Mouse (Mus musculus) ES-Bruce4 (cell line): ENCODE data around the gene Smtnl1.

ENCODE experiments used
- CTCF ChIP-seq: IDR thresholded peaks from one replicate; pipeline ENCODE4 v1.8.1; 2011; ENCODE audit warnings: low read depth, low read length
- EP300 ChIP-seq: IDR thresholded peaks from 2 replicates; pipeline ENCODE4 v1.6.1; 2011; ENCODE audit warnings: low read depth, low read length; ENCODE audit not compliant: insufficient read depth
- POLR2A ChIP-seq: IDR thresholded peaks from one replicate; pipeline ENCODE4 v1.8.1; 2011; ENCODE audit warnings: low read length; ENCODE audit not compliant: insufficient read depth

- TF ChIP-seq POLR2A (no peak), CTCF (no peak), EP300 (no peak)
Observed at GRCm38 (mm10) chr2:84762295-84762694, 60.2 kb downstream of the Smtnl1 start.
